Mouse (Mus musculus): ENCODE results near the gene Pigz. TPM values are rescaled to one million over a fixed set of nuclear protein-coding genes. Genes with fewer than 3 reads are reported as not detected.

Pigz gene
- not detected for polyA plus RNA-seq (2017; shearing (Covaris generic))

DNA sequence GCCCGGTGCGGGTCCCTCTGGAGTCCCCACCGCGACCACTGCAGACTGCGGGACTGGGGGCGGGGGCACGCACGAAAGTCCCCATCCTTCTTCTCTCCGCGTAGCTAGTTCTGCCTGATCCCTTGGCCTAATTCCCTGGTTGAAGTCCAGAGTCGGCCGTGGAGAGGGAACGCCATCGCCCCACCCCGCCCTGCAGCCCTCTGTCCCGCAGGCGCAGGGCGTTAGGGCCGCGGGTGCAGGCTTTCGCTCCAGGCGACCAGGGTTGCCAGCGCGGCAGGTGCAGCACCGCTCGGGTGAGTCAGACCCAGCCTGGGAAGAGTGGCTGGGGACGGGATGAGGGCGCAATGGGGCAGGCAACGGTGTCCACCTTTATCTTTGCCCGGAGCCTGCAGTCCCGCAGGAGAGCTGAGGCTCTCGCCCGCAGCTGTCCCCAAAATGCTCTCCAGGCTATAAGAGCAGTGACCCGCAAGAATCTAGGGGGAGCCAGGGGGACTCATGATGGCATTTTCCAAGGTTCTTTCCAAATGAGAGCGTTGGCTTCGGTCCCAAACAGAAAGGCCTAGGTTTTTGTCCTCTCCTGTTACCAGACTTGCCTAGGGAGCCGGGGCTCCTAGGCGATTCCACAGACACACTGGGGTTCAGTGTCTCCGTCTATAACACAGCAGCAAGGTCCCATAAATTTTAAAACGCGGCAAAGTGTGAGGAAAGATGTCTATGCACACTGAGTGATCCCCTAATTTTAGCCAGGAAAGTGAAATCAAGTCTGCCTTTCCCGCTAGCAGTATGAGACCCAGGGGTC is at the start of gene Pigz:
TSS of gene Pigz (plus strand) at position 101 of the 799 bp plus-strand sequence.

DNA sequence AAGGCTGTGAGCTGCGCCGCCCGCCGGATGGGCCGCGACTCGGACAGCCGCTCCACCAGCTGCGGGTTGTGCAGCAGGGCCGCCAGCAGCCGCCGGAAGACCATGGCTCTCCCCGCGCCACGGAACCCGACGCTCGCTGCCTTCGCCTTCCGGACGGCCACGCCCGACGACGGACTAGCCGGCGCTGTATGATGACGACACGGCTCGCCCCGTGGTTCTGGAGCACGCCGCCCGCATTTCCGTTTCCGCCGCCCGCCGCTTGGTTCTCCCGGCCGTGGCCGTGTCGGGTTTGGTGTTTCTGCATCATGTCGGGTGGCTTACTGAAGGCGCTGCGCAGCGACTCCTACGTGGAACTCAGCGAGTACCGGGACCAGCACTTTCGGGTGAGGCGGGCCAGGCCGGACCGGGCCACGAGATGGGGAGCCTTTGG is 14.7 kb downstream of the Pigz start, which contains the start of the genes 0610012G03Rik and Ncbp2:
TSS of gene 0610012G03Rik (minus strand) at position 150 of the 430 bp plus-strand sequence.
TSS of gene Ncbp2 (plus strand) at position 169 of the 430 bp plus-strand sequence.

Other genes starting within 250 kb of the Pigz start
- not detected for gene Meltf, start 55.0 kb upstream of the Pigz start, polyA plus RNA-seq (2017; shearing (Covaris generic))
- 14.4 TPM for gene 0610012G03Rik, start 14.6 kb downstream of the Pigz start, polyA plus RNA-seq (2017; shearing (Covaris generic))
- 16.2 TPM for gene Ncbp2, start 14.7 kb downstream of the Pigz start, polyA plus RNA-seq (2017; shearing (Covaris generic))
- 21.4 TPM for gene Senp5, start 69.4 kb downstream of the Pigz start, polyA plus RNA-seq (2017; shearing (Covaris generic))
- gene Pak2, start 145.5 kb downstream of the Pigz start, polyA plus RNA-seq (2017; shearing (Covaris generic)): 127 TPM
- gene Pigx, start 165.9 kb downstream of the Pigz start, polyA plus RNA-seq (2017; shearing (Covaris generic)): 69.8 TPM
- gene Cep19, start 165.9 kb downstream of the Pigz start, polyA plus RNA-seq (2017; shearing (Covaris generic)): 7.2 TPM
- gene Nrros, start 231.7 kb downstream of the Pigz start, polyA plus RNA-seq (2017; shearing (Covaris generic)): 29.7 TPM
- gene Bex6, start 246.0 kb downstream of the Pigz start, polyA plus RNA-seq (2017; shearing (Covaris generic)): not detected